Mouse (Mus musculus) midbrain, embryonic 14.5 days (tissue): Measurements from ENCODE around the gene Pip5kl1. TPM values are rescaled to one million over a fixed set of nuclear protein-coding genes. Genes with fewer than 3 reads are reported as not detected.
A peak's percentile ranks its signal among the peaks of the same experiment; 100 is the strongest.

Source experiments
- ATAC-seq: fragments of 200-750 bp; cut with Nextera tagmentation; 2 replicates; pipeline ENCODE4 v1.8.0; 2017; ENCODE audit warnings: moderate number of reproducible peaks, moderate library complexity; ENCODE audit not compliant: low FRiP score, low TSS enrichment
- DNase-seq: peaks from one replicate; pipeline ENCODE4 v3.0.0-alpha.2; 2015
- H3K27ac ChIP-seq: fragments of 300-500 bp; sonication (generic); replicated peaks from 2 replicates; pipeline ENCODE4 v1.5.1; 2014; ENCODE audit warnings: mild to moderate bottlenecking, low read depth, low read length, moderate library complexity
- H3K27me3 ChIP-seq: fragments of 300-500 bp; sonication (generic); 2 replicates; pipeline ENCODE4 v1.6.1; 2014; ENCODE audit warnings: low read length, control low read depth, mixed read lengths; ENCODE audit not compliant: control insufficient read depth, insufficient read depth
- H3K36me3 ChIP-seq: fragments of 300-500 bp; sonication (generic); 2 replicates; pipeline ENCODE4 v1.6.1; 2014; ENCODE audit warnings: low read length, control low read depth; ENCODE audit not compliant: control insufficient read depth, insufficient read depth
- H3K4me1 ChIP-seq: fragments of 300-500 bp; sonication (generic); 2 replicates; pipeline ENCODE4 v1.6.1; 2014; ENCODE audit warnings: mild to moderate bottlenecking, antibody characterized with exemption, low read length, control low read depth; ENCODE audit not compliant: control insufficient read depth, insufficient read depth
- H3K4me2 ChIP-seq: fragments of 300-500 bp; sonication (generic); 2 replicates; pipeline ENCODE4 v1.6.1; 2014; ENCODE audit warnings: mild to moderate bottlenecking, low read length, moderate library complexity
- H3K4me3 ChIP-seq: fragments of 300-500 bp; sonication (generic); replicated peaks from 2 replicates; pipeline ENCODE4 v1.5.1; 2014; ENCODE audit warnings: low read depth, low read length
- H3K9ac ChIP-seq: fragments of 300-500 bp; sonication (generic); replicated peaks from 2 replicates; pipeline ENCODE4 v1.6.1; 2014; ENCODE audit warnings: mild to moderate bottlenecking, low read length, moderate library complexity
- H3K9me3 ChIP-seq: fragments of 300-500 bp; sonication (generic); 2 replicates; pipeline ENCODE4 v1.6.1; 2016; ENCODE audit warnings: low read length, control low read depth, mixed read lengths; ENCODE audit not compliant: control insufficient read depth
- WGBS: fragments of 180-500 bp; shearing (Covaris S2); extraction: QIAGEN DNeasy Blood & Tissue Kit; methylation state at CpG from one replicate; pipeline ENCODE4 v1.1.7; 2014; 5-methylcytosine and 5-hydroxymethylcytosine counted together
- polyA plus RNA-seq: library from polyadenylated mRNA; unstranded; fragments of >200 nt; fragmentation: Nextera tagmentation; extraction: Ambion mirVana; gene quantifications from 2 replicates; pipeline ENCODE4 v1.2.1, GENCODE M21; 2014

Pip5kl1 gene
- polyA plus RNA-seq, 1 experiment from 2014 or later, result 7.1 TPM

DNA sequence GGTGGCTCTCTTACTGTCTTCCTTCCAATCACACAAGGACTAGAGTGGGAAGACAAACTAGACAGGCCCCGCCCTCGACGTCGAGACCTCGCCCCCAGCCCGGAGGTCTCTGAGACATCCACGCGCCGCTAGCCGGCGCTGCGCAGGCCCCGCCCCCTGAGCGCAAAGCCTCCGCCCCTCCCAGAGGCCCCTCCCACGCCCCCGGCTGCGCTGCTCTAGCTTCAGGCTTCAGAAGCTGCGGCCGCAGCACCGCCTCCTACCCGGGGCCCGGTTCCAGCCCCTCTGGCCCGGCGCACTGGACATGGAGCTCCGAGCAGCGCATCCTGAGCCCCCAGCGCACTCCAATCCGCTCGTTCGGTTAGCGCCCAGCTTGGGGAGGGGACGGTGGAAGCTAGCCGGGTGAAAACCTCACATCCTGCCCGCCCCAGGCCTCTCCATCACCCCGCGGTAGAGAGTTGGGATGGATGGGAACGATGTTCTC is 12.3 kb downstream of the Pip5kl1 start, which contains the start of gene St6galnac4:
TSS of gene St6galnac4 (plus strand) at position 225 of the 481 bp plus-strand sequence.
- H3K9me3 ChIP-seq, result no peaks in the 10 kb centered on the region

DNA sequence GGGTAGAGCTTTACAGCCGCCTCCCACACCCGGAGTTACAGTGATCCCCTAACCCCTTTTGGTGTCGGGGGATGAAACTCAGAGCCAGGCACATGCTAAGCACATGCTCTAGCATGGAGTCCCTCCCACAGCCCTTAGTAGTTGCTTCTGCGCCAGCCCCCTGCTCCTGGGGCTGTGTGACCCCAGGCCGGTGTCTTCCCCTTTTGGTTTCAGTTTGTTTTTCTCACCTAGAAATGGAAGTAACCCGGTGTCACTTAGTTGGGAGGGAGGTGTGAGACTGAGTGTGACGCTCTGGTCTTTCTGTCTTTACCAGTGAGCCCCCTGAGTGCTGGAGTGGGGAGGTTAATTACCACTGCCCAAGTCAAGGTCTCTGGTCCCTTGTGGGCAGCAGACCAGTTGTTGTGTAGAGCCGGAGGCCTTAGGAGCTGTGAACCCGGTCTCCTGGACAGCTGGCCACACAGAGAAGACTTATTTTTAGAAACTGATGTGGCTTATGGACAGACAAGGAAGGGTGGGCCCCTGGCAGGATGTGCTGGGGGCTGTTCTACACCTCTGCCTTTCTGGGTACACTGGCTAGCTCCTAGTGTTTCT is 13.2 kb downstream of the Pip5kl1 start:
- Histone ChIP-seq H3K36me3 (no peaks in the 10 kb centered on the region), H3K4me2 (peak overlapping the region; percentile 67), H3K4me3 (peak overlapping the region; percentile 49), H3K4me1 (peaks cover 16% of the 10 kb centered on the region), H3K9ac (peak overlapping the region; percentile 60), H3K27me3 (no peaks in the 10 kb centered on the region), H3K9me3 (no peaks in the 10 kb centered on the region), H3K27ac (no peak overlapping the region)
- 56% methylated on average over 9 of the region's 9 CpGs for WGBS
- no peak for ATAC-seq
- DNase-seq, result no peak

More for the DNA sequence above, 12.3 kb downstream of the Pip5kl1 start, which contains the start of gene St6galnac4:
- WGBS, result under 1% methylated on average over 38 of the region's 38 CpGs
- DNase-seq (peak; percentile 95), ATAC-seq (peak; percentile 73)
- Histone ChIP-seq H3K4me3 (peak within 1 kb of the TSS; percentile 49), H3K27me3 (no peaks in the 10 kb centered on the region), H3K9ac (peak within 1 kb of the TSS; percentile 60), H3K4me1 (peaks cover 18% of the 10 kb centered on the region), H3K36me3 (no peaks in the 10 kb centered on the region), H3K27ac (0 out of 2 replicates have a peak within 1 kb of the TSS, but pooled peaks have one; percentile 49), H3K4me2 (peak within 1 kb of the TSS; percentile 67)

GRCm38 (mm10) chr2:32589213-32589795 is 14.7 kb downstream of the Pip5kl1 start:
- Histone ChIP-seq H3K36me3 (no peaks in the 10 kb centered on the region), H3K9me3 (no peaks in the 10 kb centered on the region), H3K4me1 (peaks cover 13% of the 10 kb centered on the region), H3K4me2 (no peak overlapping the region), H3K4me3 (no peak overlapping the region), H3K9ac (0 out of 2 replicates have a peak overlapping the region, but pooled peaks have one; percentile 1), H3K27me3 (no peaks in the 10 kb centered on the region), H3K27ac (no peak overlapping the region)
- ATAC-seq, result no peak
- DNase-seq, result no peak
- 70% methylated on average over 11 of the region's 11 CpGs for WGBS

DNA sequence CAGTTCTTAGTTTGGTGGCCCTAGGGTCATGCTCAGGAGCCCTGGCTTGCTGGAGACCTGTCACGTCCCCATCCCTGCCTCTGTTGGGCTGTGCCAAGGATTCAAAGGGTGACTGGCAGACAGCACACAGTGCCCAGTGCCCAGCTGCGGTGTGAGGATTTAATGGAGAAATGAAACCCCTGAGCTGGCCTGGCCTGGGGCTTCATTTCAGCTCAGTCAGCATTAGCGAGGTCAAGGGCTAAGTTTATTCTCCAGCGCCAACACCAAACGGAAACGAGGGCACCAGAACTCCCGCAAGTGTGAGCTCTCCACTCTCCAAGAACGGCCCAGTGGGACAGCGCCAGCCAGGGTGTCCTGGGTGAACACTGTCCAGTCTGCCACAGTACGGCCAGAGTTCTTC is 15.6 kb downstream of the Pip5kl1 start:
- ATAC-seq (no peak), DNase-seq (no peak)
- Histone ChIP-seq H3K36me3 (no peaks in the 10 kb centered on the region), H3K27ac (no peak overlapping the region), H3K27me3 (no peaks in the 10 kb centered on the region), H3K4me2 (no peak overlapping the region), H3K4me1 (peaks cover 13% of the 10 kb centered on the region), H3K9me3 (no peaks in the 10 kb centered on the region), H3K4me3 (no peak overlapping the region), H3K9ac (no peak overlapping the region)
- 87% methylated on average over 10 of the region's 10 CpGs for WGBS

DNA sequence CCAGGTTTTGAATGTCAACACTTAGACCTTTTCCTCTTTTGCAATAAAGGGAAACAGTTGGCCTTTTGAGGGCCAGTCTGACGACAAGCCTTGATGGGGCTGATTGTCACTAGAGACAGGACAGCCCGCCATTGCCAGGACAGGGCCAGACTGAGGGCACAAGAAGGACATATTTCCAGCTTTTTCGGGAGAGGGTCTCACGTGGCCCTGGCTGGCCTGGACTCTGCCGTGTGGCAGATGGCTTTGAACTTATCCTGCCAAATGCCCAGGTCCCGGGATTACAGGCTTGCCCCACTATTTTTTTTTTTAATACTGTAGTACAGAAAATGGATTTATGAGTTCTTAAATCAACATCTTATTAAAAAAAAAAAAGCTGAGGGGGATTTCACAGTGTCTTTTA is 16.7 kb downstream of the Pip5kl1 start:
- Histone ChIP-seq H3K4me1 (peaks cover 13% of the 10 kb centered on the region), H3K27me3 (no peaks in the 10 kb centered on the region), H3K9me3 (no peaks in the 10 kb centered on the region), H3K36me3 (no peaks in the 10 kb centered on the region), H3K4me3 (no peak overlapping the region), H3K27ac (no peak overlapping the region), H3K4me2 (no peak overlapping the region), H3K9ac (no peak overlapping the region)
- ATAC-seq (no peak), DNase-seq (no peak)
- 81% methylated on average over 6 of the region's 6 CpGs for WGBS

DNA sequence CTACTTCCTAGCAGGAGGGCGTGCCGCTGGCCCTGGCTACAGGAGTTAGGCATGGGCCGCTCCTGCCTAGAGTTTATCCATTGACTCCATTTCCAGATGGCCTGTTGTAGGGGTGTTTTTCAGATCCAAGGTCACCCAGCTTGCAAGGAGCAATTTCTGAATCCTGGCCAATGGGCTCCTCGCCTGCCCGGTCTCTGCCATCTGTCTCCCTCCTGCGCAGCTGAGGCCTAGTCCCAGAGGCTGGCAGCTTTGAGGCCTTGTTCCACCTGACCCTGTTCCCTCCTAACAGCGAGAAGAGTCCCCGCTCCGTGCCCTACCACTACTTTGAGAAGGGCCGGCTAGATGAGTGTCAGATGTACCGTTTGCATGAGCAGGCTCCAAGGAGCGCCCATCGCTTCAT is 22.1 kb downstream of the Pip5kl1 start:
- Histone ChIP-seq H3K27me3 (no peaks in the 10 kb centered on the region), H3K4me2 (no peak overlapping the region), H3K27ac (no peak overlapping the region), H3K9me3 (no peaks in the 10 kb centered on the region), H3K4me1 (no peaks in the 10 kb centered on the region), H3K9ac (no peak overlapping the region), H3K36me3 (no peaks in the 10 kb centered on the region), H3K4me3 (no peak overlapping the region)
- 81% methylated on average over 13 of the region's 13 CpGs for WGBS
- DNase-seq, result no peak
- no peak for ATAC-seq

- H3K27me3 ChIP-seq, result no peaks in the 10 kb centered on the region
- no peak for DNase-seq
- no peaks in the 10 kb centered on the region for H3K9me3 ChIP-seq
- WGBS, result 87% methylated on average over 5 of the region's 5 CpGs
- no peak overlapping the region for H3K4me2 ChIP-seq
- no peak overlapping the region for H3K9ac ChIP-seq
- ATAC-seq, result no peak
- H3K27ac ChIP-seq, result no peak overlapping the region
- H3K4me1 ChIP-seq, result no peaks in the 10 kb centered on the region
- H3K36me3 ChIP-seq, result no peaks in the 10 kb centered on the region
- H3K4me3 ChIP-seq, result no peak overlapping the region
Measured at GRCm38 (mm10) chr2:32597248-32597647, 22.7 kb downstream of the Pip5kl1 start.

- H3K4me1 ChIP-seq, result 0 out of 2 replicates have a peak, but pooled peaks cover 3% of the 10 kb centered on the region
- H3K27me3 ChIP-seq, result no peaks in the 10 kb centered on the region
- no peak for ATAC-seq
- H3K9ac ChIP-seq, result no peak overlapping the region
- no peak overlapping the region for H3K27ac ChIP-seq
- WGBS, result 86% methylated on average over 5 of the region's 5 CpGs
- no peaks in the 10 kb centered on the region for H3K36me3 ChIP-seq
- H3K4me3 ChIP-seq, result no peak overlapping the region
- H3K4me2 ChIP-seq, result no peak overlapping the region
- no peak for DNase-seq
- no peaks in the 10 kb centered on the region for H3K9me3 ChIP-seq
Measured at GRCm38 (mm10) chr2:32597699-32598098, 23.1 kb downstream of the Pip5kl1 start.

DNA sequence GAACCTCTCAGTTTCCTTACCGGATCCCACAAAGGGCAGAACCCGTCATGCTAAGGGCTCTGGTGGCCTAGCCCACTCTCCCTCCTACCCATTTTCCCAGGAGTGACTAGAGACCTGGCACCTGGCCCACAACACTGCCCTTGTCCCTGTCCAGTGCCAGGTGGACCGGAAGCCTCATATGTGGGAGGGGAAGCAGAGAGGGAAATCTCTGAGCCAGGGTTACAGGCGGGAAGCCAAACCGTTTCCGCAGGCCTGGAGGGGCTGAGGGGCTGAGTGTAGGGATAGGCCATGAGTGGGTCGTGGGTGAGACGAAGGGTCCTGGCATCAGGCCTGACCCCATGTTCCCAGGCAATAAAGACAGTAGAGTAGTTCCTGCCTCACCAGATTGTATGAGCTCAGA is 23.9 kb downstream of the Pip5kl1 start:
- Histone ChIP-seq H3K9me3 (no peaks in the 10 kb centered on the region), H3K4me2 (no peak overlapping the region), H3K36me3 (no peaks in the 10 kb centered on the region), H3K27ac (no peak overlapping the region), H3K4me3 (no peak overlapping the region), H3K4me1 (0 out of 2 replicates have a peak, but pooled peaks cover 3% of the 10 kb centered on the region), H3K27me3 (no peaks in the 10 kb centered on the region), H3K9ac (no peak overlapping the region)
- DNase-seq (no peak), ATAC-seq (no peak)
- WGBS, result 96% methylated on average over 8 of the region's 8 CpGs
